Mouse (Mus musculus): Measurements from ENCODE around the gene Atg9a.
"Not testable (repeated sequence)": the region's sequence is repeated elsewhere in the genome, so short reads cannot be mapped to it uniquely, and the experiment has no call there.

- TF ChIP-seq CTCF, EP300 (IDR thresholded peaks at IDR 0.05; ENCODE audit: low read depth): not testable (repeated sequence)
Observed at GRCm38 (mm10) chr1:75232489-75232888, 40.5 kb upstream of the Atg9a start.
